Mouse (Mus musculus): Measurements from ENCODE around the gene Nkx1-2.

Gene Nkx1-2

DNA sequence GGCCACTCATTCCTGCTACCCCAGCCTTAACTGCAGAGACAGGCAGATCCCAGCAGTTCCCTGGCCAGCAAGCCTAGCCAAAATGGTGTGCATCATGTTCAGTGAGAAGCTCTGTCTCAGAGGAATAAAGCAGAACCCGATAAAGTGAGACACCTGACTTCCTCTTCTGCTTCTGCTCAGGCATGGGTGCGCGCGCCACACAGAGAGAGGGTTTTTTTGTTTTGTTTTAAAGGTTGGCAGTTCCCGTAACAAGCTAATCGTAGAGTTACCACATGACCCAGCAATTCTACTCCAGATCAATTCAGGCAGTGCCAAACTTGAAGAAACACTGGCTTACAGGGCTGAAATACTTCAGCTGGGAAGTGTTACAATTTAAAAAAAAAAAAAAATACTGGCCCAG lies 30.6 kb downstream of the Nkx1-2 start:
- peak; percentile 38 for DNase-seq (ENCODE audit: low read depth, low spot score)

DNA sequence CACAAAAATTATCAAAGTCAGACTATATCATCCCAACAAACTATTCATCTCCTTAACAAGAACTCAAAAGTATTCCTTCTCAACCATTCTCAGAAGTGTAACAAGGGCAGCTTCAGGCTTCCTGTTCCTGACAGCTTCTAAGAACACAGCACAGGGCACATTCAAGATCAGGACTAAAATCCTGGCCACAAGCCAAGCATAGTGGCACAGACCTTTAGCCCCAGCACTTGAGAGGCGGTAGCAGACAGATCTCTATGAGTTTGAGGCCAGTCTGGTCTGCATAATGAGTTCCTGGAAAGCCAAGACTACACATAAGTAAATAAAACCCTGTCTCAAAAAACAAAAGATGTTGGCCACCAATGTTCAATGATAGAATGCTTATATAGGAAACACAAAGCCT lies 33.6 kb downstream of the Nkx1-2 start:
- no peak for DNase-seq (ENCODE audit: low read depth, low spot score)

DNA sequence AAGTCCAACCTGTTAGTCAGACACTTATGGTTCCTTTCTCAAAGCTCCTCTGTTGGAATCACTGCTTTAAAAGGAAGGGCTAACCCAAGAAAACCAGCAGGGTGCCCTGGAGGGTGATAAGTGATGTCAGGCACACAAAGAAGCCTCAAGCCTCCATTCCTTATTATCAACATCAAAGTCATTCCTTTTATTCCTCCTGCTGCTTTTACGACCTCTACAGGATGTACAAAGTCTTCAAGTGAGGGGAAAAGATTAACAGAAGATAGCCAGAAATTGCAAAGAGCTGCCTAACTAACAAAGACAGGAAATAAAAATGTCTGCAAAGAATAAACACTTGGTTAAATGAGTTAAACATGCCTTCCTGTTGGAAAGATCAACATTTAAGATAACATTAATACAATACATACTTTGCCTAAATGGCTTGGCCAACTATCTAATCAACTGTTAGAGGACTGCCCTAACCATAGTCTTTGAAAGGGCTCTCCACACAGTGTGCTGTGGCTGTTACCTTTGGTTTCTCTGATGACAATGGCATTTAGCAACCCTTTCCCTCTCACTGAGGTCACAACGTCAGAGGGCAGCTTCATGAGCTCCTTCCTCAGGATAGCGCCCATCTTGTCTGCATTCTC lies 40.2 kb downstream of the Nkx1-2 start:
- DNase-seq (ENCODE audit: low read depth, low spot score): no peak

DNA sequence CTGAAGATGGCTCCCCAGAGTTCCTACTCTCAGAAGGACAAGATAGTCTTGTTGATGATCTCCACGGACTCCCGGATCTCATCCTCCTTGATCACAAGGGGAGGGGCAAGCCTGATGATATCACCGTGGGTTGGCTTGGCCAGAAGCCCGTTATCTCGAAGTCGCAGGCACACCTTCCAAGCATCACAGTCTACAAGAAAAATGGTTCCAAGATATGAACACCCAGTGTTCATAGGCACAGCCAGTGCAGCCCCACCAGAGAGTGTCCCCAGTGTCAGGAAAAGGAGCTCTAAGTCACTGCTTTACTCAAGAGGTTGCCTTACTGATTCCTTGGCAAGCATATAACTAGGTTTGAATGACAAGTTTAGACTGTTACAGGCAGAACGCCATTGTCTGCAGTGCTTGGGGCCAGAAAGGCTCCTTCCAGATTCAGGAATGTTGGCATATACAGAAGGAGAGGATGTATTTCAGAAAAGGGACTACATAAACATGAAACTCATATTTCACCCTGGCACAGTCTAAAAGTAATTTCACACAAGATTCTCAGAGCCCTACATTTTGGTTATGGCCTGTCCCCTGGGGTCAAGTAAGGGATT lies 41.2 kb downstream of the Nkx1-2 start:
- DNase-seq (ENCODE audit: low read depth, low spot score): no peak

DNA sequence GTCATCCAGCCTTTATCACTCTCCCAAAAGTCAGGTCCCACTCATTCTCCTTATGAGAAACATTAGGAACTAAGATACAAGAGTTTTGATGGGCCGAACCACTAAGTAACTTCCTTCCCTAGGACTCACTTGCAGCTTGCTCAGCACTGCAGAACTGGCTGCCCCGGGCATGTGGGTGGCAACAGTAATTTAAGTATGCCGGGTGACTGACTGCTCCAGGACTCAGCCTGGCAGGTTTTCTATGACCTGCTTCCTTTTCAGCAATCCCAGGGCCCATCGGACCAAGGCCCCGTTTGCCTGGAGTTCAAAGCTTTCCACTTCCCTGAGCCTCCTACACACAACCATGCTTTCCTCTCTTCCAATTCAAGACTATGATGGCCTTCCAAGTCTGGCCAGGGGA lies 42.9 kb downstream of the Nkx1-2 start:
- DNase-seq (ENCODE audit: low read depth, low spot score): no peak

DNA sequence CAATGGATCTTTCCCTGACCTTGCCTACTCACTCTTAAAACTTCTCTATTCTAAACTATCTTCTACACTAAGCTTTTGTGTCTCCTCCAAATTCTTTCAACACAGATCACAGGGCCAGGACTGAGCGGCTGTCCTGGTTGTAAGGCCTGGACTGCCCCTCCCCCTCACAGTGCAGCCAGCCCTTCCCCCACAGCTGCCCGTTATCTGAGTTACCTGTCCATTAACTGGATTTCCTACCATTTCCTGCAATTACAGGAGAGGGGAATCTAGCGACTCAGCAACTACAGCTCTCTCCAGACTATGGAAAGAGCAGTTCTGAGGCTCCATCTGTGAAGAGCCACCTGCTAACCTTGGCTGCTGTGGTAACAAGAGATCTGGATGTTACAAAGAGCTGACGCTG lies 43.5 kb downstream of the Nkx1-2 start:
- DNase-seq (ENCODE audit: low read depth, low spot score): no peak

DNA sequence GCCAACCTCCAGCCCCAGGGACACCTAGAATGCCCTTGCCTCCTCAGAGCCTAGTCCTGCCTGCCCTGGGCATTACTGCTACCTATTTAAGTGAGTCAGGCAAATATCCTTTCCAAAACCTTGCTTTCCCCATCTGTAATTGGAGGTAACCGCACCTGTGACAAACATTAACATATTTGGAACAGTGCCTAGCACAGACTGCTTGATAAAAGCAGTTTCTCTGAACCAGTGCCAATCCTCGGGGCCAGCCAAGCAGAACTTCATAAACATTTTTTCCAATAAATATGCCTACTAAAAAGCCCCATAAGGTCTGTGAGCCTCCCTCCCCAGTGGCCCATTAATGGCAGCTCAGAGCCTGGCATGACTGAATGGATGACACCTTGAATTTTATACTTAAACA lies 45.3 kb downstream of the Nkx1-2 start:
- DNase-seq (ENCODE audit: low read depth, low spot score): no peak

DNA sequence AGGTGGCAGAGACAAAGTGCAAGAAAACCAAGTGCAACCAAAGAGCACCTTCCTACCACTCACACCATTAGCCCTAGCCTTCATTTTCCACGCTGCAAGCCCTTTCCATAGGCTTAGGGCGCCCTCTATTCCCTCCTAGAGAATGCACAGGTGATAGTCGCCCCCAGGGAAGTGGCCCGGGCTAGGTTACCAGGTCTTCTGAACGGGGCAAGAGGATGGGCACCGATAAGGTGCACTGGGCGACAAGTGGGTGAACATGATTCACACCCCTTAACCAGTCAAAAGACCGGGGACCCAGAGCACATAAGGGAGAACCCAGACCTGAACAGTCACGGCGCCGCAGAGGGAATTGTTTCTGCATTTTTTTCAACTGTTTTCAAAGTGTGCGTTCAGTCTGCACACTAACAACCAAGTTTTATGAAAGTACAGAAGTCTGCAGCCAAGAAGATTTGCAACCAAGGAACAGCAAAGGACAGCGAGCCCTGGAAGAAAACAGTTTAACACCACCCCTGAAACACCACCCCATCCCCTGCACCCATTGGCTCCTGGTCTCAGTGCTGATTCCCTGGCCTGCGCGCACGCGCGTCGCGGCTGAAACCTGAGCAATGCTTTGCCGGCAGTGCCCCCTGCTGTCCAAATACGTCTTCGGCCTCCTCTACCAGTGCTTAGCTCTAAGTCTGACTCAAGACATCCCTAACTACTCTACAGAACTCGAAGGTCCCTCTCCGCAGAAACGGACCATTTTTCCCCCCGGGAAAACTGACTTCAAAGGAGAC lies 47.9 kb downstream of the Nkx1-2 start:
- peak; percentile 92 for DNase-seq (ENCODE audit: low read depth, low spot score)

DNA sequence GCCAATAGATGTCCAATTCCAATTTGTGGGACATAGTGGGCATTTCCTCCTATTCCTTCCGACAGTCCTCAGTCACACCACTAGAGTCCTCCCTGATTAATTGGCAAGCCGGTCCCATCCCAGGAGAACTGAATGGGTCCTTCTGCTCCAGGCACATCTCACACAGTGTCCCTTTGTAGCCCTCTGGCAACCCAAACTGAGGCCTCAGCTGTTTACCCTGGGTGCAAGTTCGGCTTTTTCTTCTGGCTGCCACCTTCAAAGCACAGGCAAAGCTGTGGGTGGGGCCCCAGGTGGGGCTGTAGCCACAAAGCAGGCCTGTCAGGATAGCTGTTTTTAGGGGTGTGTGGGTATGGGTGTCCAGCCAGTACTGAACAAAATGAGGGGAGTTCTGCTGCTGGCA lies 52.3 kb downstream of the Nkx1-2 start:
- DNase-seq (ENCODE audit: low read depth, low spot score): no peak
